Mouse (Mus musculus) layer of hippocampus, adult 8-10 months (tissue): Measurements from ENCODE around the gene Ajm1. TPM values are rescaled to one million over a fixed set of nuclear protein-coding genes. Genes with fewer than 3 reads are reported as not detected.
A peak's percentile ranks its signal among the peaks of the same experiment; 100 is the strongest.

Experiments used
- DNase-seq, 2 experiments: peaks; one replicate each; pipeline ENCODE4 v3.0.0; 2022; ENCODE audit warnings: low spot score in 2 of 2
- total RNA-seq, 4 experiments: library from RNA; stranded (reverse); gene quantifications; 2 replicates each; pipeline ENCODE4 v1.2.4; 2022

Gene Ajm1
- total RNA-seq, result 100 to 1,000 TPM in 1 of 4 experiments, 10 to 100 TPM in 3; 82.9 to 103 (median 92.4) TPM

DNA sequence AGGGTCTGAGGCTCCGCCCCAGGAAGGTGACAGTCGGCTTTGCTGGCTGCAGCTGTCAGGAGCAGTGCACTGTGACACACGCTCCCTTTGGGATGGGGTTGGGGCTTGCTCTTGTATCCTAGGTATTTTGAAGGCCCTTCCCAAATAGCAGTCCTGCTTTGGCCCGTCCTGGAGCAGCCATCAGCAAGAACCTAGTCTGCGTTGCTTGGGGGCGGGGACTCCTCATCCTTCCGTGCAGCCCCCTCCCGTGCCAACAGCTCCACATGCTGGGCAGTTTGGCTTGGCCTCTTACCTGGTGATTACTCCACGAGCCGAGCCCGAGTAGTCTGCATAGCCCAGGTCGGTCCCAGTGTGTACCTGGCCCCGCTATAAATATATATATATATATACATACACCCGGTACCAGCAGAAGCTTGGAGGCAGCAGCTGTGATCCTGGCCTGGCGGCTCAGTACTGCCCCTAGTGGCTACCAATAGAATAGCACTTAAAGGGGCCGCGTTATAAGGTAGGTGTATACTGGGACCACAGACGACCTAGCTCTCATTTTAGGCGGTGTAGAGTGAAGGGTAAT lies at the start of gene Ajm1:
Ajm1 (minus strand) TSS at position 464 of the 571 bp plus-strand sequence.
- peak; percentile 71 to 76 for DNase-seq

DNA sequence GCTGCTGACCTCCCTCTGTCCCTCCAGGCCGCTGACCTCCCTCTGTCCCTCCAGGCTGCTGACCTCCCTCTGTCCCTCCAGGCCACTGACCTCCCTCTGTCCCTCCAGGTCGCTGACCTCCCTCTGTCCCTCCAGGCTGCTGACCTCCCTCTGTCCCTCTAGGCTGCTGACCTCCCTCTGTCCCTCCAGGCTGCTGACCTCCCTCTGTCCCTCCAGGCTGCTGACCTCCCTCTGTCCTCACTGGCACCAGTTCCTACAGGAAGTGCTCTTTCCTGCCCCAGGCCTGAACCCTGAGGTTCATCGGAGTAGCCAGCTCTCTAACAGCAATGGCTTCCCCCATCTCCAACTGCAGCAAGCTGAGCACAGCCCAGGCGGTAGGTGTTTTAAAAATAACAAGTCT lies 47.2 kb upstream of the Ajm1 start:
- DNase-seq, result no peak

DNA sequence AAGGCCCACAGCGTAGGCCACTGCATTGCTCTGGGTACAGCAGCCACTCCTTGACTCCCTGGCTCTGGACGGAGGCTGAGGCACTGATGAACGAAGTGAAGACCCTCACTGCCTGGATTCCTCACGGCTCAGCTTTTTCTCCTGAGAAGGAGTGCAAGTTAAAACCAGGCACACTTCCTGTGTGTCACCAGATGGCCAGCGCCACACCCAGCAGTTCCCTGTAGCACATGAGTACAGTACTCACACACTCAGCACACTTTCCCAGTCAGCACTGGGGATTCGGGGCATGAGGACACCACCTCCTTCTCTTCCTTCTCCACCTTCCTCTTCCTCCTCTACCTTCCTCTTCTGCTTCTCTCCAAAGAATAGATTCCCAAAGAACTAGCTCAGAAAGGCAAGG lies 46.3 kb upstream of the Ajm1 start, which contains the start of gene Fcna:
Fcna (minus strand) TSS at position 220 of the 400 bp plus-strand sequence.
- DNase-seq, result no peak

DNA sequence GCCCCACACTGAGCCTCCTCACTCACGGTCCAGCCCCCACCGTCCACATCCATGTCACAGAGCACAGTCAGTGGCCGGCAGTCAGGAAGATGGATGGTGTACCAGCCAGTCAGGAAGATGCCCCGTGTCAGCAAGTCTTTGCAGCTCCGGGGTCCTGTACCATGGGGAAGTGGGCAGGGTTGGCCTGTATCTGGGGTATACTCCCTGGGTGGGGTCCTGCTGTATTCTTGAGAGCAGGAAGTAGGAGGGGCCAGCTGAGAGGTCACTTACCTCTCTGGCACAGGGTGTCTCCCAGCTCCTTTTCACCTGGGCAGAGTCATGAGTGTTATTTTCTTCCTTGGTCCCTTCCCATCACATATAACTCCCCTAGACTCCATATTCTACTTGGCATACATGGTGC lies 44.4 kb upstream of the Ajm1 start:
- DNase-seq, result no peak

DNA sequence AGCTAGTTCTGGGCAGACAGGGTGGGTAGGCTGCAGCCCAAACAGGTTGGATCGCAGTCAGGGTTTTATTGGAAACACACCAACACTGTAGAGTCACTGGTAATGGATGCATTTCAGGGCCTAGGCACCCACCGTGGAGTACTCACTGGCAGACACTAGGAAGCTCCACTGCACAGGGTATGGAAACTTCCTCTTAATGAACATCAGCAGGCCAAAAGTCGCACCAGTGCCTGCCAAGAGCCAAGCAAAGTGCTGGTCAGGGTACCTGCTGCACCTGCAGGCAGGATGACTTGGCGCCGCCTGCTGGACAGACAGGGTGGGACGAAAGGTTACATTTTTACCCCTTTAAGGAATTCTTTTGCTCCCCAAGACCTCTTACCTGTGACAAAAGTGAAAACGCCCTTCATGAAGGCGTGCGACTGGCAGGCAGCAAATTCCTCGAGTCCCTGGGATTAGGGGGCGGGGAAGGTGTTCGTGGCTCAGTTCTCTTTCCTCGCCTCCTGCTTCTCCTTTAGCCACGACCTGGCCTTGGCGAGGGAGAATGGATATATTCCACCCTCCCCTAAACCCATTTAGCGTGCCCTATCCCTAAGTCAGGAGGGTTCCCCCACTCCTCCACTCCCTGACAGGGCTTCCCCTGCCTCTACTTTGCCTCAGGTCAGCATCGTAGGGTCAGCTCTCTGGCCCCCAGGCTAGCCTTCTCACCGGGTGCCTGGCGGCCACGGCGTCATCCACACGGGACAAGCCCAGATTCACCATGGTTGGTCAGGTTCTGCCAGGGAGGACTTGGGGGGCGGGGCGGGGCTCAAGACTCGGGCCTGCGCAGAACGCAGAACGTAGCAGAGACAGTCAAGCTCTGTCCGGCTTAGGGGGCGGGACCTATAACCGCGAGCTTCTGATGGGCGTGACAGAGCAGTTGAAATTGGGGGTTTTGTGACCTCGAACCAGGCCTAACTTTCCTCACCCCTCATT lies 40.0 kb upstream of the Ajm1 start, which contains the start of gene Tmem141:
Tmem141 (minus strand) TSS at position 777 of the 972 bp plus-strand sequence.
- DNase-seq, result peak; percentile 82 to 83

DNA sequence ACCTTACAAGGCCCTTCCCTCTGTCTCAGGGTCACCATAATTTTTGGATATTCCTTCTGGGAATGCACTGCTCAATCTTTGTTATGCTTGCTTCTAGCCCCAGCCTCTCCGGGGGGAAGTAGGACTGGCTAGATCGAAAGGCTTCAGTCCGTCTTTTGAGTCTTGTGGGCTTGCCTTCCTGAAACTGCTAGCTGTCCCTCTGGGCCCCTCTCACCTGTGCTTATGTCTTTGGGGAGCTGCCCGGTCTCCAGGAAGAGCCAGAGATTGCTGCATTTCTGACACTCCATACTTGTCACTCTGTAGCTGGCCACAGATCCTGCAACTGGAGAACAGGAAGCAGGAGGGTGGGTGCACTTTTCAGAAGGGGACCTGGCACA lies 39.3 kb upstream of the Ajm1 start:
- DNase-seq, result no peak

DNA sequence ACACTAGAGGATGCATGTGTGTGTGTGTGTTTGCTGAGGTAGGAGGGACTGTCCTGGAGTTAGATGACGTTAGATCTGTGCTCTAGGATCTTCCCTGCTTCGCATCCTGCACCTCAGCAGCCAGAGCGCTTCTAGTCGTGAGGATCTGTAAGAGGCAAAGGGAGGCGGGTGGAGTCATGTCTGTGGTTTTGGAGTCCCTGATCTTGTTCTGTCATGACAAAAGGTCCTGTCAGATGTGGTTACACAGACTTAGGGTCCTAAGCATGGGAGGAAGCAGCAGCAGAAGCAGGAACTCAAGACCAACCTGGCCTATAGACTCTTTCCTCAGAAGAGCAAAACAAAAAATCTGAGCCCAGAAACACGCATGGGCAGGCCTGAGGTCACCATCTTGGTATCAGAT lies 38.8 kb upstream of the Ajm1 start:
- no peak for DNase-seq

DNA sequence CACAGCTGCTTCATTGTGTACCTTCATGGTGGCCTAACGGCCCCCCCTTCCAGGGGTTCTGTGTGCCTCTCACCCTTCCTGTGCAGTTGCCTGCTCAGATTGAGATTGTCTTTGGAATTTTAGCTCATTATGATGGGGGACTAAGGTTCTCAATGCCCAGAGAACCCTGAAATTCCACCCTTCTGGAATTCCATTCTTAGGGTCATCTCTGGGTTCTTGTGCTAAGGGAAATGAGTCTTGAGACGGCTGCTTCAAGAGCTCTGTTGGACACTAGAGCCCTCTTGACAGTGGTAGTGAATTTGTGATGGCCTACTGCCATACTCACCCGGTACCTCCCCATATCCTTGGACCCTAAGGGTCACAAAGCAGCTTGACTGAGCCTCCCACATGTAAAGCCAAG lies 36.0 kb upstream of the Ajm1 start, which contains the start of gene Ccdc183:
Ccdc183 (minus strand) TSS at position 101 of the 400 bp plus-strand sequence.
- no peak for DNase-seq

DNA sequence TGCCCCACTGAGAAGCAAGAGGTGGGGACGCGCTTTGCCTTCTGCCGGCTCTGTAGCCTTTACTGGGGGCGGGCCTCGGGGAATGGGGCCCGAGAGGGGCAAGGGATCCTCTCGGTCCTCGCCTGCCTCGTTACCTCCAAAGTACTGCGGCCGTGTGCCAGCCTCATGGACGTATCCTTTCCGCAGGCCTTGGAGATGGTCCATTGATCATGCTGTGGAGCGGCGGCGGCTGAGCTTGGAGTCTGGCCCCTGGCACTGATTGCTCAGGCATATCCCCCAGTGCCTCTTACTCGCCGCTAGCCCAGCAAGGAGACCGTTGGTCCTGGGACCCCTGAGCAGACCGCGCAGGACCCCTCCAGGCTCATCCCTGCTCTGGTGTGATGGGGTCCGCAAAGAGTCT lies 34.8 kb upstream of the Ajm1 start:
- no peak for DNase-seq

DNA sequence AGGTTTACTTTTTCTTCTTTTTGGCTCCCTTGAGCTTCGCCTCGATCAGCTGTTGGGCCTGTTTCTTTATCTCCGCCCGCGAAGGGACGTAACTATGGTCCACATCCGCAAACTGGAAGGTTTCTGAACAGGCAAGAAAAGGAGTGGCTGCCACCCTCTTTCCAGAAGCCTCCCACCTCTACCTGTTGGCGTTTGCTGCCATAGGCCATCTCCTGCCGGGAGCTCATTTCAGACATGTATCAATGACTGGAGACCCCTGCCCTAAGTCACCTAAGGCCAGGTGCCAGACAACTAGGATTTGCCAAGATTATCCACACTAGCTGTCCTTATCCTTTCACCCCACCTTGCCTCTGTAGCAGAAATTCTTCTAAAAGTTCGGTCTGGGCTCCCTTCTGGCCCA lies 27.1 kb upstream of the Ajm1 start:
- DNase-seq, result no peak

DNA sequence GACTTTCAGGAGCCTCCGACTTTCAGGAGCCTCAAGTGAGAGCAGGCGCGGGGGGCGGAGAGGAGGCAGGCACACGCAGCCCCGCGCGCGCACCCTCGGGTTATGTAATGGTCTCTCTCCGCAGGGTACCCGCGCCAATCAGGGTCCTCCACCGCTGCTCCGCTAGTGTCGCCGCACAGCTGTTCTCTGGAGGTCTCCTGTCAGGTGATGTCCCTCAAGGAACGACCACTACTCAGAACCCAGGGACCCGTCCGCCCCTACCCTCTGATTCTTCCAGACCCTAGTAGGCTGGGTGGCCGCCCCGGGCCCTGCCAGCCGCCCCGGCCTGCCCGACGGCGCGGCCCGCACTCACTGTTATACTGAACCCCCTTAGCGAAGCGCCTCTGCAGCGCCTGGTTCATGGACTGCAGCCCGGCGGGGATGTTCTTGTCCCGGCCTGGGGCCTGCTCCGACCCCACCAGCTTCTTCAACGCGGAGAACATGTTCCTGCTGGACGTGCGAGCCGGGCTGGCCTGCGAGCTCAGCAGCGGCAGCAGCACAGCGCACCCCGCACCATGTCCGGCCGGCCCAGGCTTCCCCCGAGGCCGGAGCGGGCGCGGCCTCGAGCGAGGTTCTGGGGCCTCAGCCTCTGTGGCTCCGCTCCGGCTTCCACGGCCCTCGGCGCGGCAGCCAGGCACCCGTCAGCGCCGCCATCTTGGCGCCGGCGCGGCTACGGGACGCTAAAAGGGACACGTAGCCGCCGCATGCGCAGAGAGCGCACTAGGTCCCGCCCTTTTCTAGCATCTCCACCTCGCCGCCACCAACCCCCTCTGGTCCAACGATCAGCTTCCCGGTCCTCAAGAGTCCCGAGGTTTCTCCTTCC lies 26.4 kb upstream of the Ajm1 start, which contains the start of gene Rabl6:
Rabl6 (minus strand) TSS at position 761 of the 862 bp plus-strand sequence.
- peak; percentile 76 to 91 for DNase-seq

DNA sequence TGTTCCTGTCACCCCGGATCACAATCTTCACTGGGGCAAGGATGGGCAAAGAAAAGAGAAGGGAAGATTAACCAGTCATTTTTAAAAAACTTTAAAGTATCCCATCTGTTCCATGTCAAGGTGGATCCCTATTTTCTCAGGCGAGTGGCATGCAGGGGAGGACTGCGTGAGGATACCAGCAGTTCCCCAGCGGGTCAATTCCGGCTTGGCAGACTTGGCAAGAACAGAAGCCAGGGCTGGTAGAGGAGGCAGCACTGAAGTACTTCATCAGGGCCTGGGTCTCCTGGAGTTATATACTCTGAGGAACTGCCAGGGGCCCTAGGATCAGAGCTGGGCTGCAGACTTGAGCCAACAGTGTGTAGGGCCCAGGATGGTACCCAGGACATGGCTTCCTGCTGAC lies 21.0 kb upstream of the Ajm1 start:
- no peak for DNase-seq

DNA sequence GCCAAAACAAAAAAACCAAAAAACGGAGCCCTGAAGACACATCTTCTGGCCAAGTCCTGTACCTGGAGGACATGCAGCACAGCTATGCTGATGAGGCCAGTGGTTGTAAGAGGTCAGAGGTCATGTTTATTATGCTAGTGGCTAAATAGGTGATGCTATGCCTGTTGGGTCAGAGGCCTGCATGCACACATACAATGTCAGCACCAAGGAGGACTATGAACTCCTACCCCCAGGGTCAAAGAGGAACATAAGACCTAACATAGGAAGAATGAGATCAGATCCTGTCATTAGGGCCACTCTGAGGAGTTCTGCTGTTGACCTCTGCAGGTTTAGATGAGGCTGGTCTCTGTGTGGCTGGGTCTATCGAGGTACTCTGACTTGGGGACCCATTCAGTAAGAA lies 18.5 kb upstream of the Ajm1 start:
- DNase-seq, result no peak

DNA sequence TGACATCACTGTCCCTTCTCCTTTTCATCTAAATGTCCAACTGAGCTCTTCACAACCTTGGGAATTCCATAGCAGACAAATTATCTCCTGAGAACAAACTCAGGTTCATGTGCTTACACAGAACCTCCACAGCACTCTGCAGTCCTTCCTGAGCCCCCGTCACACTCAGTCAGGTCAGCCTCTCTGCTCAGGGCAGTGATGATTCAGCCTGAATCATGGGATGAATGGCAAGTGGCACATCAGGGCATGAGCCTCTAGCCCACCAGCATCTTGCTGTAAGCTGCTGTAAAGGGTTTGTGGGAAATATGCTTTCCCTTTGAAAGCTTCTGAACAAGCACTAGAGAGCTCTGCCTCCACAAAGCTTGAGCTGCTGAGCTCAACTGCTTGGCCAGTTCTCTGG lies 17.2 kb upstream of the Ajm1 start:
- DNase-seq, result no peak

DNA sequence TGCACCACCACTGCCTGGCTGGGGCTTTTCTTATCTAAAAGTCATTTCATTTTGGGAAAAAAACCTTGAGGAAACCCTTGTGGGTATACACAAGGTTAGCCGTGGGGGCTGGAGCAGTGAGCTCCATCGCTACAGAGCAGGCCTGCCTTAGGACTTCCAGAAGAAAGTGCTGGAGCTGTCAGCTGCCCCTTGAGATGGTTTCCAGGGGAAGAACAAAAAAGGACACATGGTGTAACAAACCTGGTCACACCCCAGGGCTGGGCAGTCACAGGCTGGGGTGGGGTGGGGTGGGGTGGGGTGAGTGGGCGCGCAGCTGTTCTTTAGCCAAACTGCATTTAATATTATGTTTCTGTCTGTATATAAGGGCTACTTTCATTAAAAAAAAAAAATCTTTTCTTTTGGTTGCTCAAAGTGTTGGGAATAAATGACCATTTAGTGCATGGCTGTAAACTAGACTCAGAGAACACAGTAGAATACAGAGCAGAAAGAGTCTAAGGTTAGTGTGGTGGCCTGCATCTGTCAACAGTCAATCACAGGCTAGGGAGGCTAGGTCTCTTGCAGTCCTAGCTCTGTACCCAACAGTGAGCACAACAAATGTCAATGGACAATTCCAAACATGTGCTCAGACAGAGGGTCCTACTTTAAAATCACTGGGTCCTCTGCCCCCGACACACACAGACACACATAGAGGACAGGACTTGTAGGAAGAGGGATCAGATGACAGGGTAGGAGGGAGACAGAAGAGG lies 15.4 kb upstream of the Ajm1 start:
- DNase-seq, result no peak

DNA sequence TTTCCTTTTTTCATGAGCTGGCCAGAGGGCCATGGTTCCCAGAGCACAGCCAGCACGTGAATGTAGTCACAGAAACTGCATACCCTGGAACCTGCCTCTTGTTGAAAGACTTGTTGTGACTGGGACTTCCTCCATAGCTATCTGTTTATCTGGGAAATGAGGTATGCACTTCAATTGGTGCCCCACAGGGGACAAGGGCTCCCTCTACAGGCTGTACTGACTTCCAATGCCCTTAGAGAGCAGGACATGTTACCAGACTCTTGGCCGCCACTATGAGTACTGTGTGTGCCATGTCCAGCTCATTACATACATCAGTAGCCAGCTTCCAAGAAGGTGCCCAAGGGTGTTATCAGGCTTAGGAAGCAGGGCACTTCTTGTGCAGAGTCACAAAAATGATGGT lies 10.3 kb upstream of the Ajm1 start:
- DNase-seq, result peak; percentile 51 to 65

DNA sequence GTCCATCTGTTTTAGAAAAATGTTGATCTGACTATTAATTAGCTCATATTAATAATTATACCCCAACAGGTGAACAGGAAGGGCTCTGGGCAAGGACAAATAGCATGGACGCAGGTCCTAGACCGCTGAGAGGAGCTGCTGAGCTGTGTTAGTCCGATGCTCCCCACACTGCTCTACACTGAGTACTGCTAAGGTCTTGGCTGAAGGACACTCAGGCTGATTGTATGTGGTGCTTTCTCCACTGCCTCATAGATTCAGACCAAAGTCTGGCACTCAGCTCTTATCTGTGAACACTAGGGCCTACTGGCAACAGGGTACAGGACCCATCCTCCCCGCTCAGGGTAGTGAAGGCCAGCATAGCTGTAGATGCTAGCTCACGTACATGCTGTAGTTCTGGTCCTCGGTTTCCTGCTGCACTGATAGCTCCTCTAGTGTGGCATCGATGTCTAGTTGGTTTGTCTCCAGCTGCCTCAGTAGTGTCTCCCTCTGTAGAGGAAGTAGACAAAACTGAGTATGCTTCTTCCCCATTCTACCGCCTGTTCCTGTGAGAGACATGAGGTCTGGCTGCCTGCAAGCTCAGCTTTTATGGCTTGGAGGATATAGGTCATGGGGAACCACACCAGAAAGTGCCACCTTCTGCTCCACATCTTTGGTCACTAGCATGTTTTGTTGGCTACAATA lies 6.8 kb upstream of the Ajm1 start:
- DNase-seq, result no peak

DNA sequence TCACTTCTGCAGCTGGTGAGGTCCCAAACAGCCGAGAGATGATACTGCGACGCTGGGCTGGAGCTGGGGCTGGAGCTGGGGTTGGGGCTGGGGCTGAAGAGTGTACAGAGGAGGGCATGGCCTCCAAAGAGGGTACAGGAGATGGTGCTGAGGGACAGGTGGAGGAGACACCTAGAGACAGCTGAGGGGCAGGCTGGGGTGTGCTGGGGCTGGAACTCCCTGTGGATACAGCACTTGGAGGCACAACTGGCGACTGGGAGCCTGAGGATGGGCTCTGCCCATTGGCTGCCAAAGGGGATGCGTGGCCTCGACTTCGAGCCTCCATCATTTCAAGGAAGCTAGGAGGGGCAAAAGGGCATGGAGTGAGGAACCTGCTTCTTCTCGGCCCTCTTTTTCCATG lies 5.7 kb upstream of the Ajm1 start:
- no peak for DNase-seq

DNA sequence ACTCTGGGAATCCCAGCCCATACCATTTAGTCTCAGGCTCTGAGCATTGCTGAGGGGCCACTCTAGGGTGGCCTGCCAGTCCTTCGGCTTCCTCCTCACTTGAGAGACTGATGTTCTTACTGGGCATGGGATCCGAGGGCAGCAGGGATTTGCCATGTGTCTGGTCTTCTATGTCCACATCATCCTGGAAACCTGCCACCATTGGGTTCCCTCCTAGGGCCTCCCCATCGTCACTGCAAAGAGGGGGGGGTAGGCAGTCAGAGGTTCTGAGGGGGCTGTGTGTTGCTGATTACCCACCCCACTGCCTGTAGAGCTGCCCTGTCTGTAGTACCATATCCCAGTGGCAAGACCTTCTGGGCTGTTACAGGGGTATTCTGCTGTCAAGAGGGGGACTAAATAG lies 4.0 kb upstream of the Ajm1 start:
- DNase-seq, result no peak

DNA sequence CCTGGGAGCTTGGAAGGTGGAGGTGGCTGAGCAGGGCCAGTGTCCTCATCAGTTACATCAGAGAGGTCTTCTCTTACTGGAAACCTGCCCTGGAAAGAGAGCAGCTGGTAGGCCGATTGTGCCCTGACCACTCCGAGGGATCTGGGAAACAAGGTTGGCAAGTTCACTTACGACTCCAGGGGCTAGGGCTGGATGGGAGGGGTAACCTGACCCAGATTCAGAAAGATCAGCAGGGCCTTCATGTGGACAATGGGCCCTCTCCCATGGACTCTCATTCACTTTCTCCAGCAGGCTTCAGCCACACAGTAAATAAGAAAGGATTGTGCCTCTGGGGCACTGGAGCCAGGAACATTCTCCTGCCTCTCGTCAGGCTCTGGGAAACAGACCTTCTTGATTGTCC lies 3.3 kb upstream of the Ajm1 start:
- DNase-seq, result peak in 1 of 2 experiments; percentile 55
